Mouse (Mus musculus): Measurements from ENCODE around the gene Llgl2.

DNA sequence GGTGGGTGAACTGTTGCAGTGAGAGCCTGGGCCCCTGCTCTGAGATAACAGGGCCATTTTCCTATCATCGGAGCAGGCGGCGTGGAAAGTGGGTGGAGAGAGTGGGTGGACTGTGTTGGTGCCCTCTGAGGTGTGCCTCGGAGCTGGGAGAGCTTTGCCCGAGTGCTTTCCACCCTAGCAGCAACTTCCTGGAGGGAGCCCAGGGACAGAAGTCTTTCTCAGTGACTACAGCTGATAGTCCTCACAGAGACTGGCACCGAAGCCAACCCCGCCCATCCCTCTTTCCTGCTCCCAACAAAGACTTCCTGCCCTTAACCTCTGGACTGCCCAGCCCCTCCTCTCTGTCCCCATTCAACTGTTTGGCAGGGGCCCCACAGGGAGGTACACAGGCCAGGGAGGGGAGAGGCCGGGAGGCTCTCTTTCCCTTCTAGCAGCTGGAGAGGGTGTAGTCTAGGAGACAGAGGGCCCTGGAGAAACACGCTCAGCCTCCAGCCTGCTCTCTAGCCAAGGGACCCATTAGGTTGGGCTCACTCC, 44.7 kb upstream of the Llgl2 start:
- TF ChIP-seq CTCF (IDR thresholded peaks at IDR 0.05; ENCODE audit: borderline replicate concordance, insufficient read depth, low read depth, low read length), result no peak
- no peak for TF ChIP-seq POLR2A (IDR thresholded peaks at IDR 0.05; ENCODE audit: borderline replicate concordance, insufficient read depth, low read length)
